Mouse (Mus musculus) lung, postnatal 0 days (tissue): ENCODE results near the gene Cnga1. TPM values are rescaled to one million over a fixed set of nuclear protein-coding genes. Genes with fewer than 3 reads are reported as not detected.

ENCODE experiments used
- ATAC-seq: fragments of 200-750 bp; cut with Nextera tagmentation; 2 replicates; pipeline ENCODE4 v1.8.0; 2017; ENCODE audit warnings: moderate library complexity
- DNase-seq: peaks from one replicate; pipeline ENCODE4 v3.0.0-alpha.2; 2016; ENCODE audit warnings: low spot score
- H3K27ac ChIP-seq: fragments of 300-500 bp; sonication (generic); 2 replicates; pipeline ENCODE4 v1.5.1; 2014; ENCODE audit warnings: antibody characterized with exemption, mild to moderate bottlenecking, low read length, mixed read lengths
- H3K27me3 ChIP-seq: fragments of 300-500 bp; sonication (generic); replicated peaks from 2 replicates; pipeline ENCODE4 v1.6.1; 2014; ENCODE audit warnings: low read length, mixed read lengths; ENCODE audit not compliant: insufficient read depth
- H3K36me3 ChIP-seq: fragments of 300-500 bp; sonication (generic); 2 replicates; pipeline ENCODE4 v1.6.1; 2014; ENCODE audit warnings: low read length, mixed read lengths; ENCODE audit not compliant: insufficient read depth
- H3K4me1 ChIP-seq: fragments of 300-500 bp; sonication (generic); 2 replicates; pipeline ENCODE4 v1.6.1; 2014; ENCODE audit warnings: antibody characterized with exemption, low read depth, low read length, mixed read lengths; ENCODE audit not compliant: insufficient read depth
- H3K4me2 ChIP-seq: fragments of 300-500 bp; sonication (generic); replicated peaks from 2 replicates; pipeline ENCODE4 v1.6.1; 2014; ENCODE audit warnings: low read depth, mild to moderate bottlenecking, low read length, moderate library complexity, mixed read lengths
- H3K4me3 ChIP-seq: fragments of 300-500 bp; sonication (generic); 2 replicates; pipeline ENCODE4 v1.5.1; 2014; ENCODE audit warnings: low read depth, low read length
- H3K9ac ChIP-seq: fragments of 300-500 bp; sonication (generic); replicated peaks from 2 replicates; pipeline ENCODE4 v1.6.1; 2014; ENCODE audit warnings: low read depth, mild to moderate bottlenecking
- H3K9me3 ChIP-seq: fragments of 300-500 bp; sonication (generic); 2 replicates; pipeline ENCODE4 v1.6.1; 2016; ENCODE audit warnings: low read length, mixed read lengths
- CTCF ChIP-seq: IDR thresholded peaks from 2 replicates; pipeline ENCODE4 v1.5.1; 2016; ENCODE audit warnings: antibody characterized with exemption, mild to moderate bottlenecking
- EP300 ChIP-seq: IDR thresholded peaks from 2 replicates; pipeline ENCODE4 v1.6.1; 2016; ENCODE audit warnings: antibody characterized with exemption, mild to moderate bottlenecking, control low read depth
- WGBS: fragments of 180-500 bp; shearing (Covaris S2); extraction: QIAGEN DNeasy Blood & Tissue Kit; methylation state at CpG from one replicate; pipeline ENCODE4 v1.1.7; 2014; 5-methylcytosine and 5-hydroxymethylcytosine counted together
- polyA plus RNA-seq: library from polyadenylated mRNA; unstranded; fragments of >200 nt; fragmentation: Nextera tagmentation; extraction: Ambion mirVana; gene quantifications from 2 replicates; pipeline ENCODE4 v1.2.1, GENCODE M21; 2015

The Cnga1 gene
- polyA plus RNA-seq, 1 experiment from 2014 or later: not detected

DNA sequence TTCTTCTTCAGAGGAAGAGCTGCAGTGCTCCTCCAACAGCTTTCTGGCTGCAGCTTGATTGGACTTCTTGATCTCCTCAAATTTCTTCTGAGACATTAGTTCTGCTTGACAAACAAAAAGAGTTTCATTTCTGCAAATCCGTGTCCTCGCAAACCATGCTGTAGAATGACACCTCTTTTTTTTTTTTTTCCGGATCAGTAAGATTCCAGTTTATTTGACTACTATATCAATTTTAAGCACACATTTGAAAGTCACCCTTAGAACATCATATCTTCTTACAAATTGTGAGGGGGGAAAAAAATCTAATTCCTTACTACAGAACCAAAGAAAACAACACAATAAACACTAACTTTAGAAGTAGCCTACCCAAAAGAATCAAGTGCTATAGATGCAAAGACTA lies 87.8 kb downstream of the Cnga1 start:
- no peaks in the 10 kb centered on the region for H3K4me1 ChIP-seq
- WGBS: 81% methylated on average over 3 of the region's 3 CpGs
- no peaks in the 10 kb centered on the region; the same call in 1 of the 2 replicates for H3K36me3 ChIP-seq
- no peak for TF ChIP-seq EP300
- TF ChIP-seq CTCF: no peak
- H3K9ac ChIP-seq: no peak overlapping the region
- no peak overlapping the region for H3K4me3 ChIP-seq
- no peak for DNase-seq
- no peaks in the 10 kb centered on the region for H3K9me3 ChIP-seq
- H3K4me2 ChIP-seq: no peak overlapping the region
- no peaks in the 10 kb centered on the region for H3K27me3 ChIP-seq
- no peak for ATAC-seq
- H3K27ac ChIP-seq: no peak overlapping the region

Other genes with a start within 250 kb of the Cnga1 start
- gene Corin, start 139.8 kb downstream of the Cnga1 start, polyA plus RNA-seq: 0.85 and 1.1 TPM in 2 replicates
- 9.3 and 9.5 TPM in 2 replicates for gene Nfxl1, start 84.6 kb downstream of the Cnga1 start, polyA plus RNA-seq
- not detected in 2 replicates for gene Zar1, start 63.0 kb downstream of the Cnga1 start, polyA plus RNA-seq
- gene Gm5868, start 56.7 kb downstream of the Cnga1 start, polyA plus RNA-seq: 0.15 TPM in 1 of 2 replicates, not detected in the other
- 11.0 TPM in 2 replicates for gene Nipal1, start 3.5 kb upstream of the Cnga1 start, polyA plus RNA-seq
- 0.19 and 0.32 TPM in 2 replicates for gene Txk, start 108.5 kb upstream of the Cnga1 start, polyA plus RNA-seq
- gene Tec, start 224.2 kb upstream of the Cnga1 start, polyA plus RNA-seq: 4.2 and 4.6 TPM in 2 replicates